Mouse (Mus musculus): ENCODE results near the gene Trappc6a.

DNA sequence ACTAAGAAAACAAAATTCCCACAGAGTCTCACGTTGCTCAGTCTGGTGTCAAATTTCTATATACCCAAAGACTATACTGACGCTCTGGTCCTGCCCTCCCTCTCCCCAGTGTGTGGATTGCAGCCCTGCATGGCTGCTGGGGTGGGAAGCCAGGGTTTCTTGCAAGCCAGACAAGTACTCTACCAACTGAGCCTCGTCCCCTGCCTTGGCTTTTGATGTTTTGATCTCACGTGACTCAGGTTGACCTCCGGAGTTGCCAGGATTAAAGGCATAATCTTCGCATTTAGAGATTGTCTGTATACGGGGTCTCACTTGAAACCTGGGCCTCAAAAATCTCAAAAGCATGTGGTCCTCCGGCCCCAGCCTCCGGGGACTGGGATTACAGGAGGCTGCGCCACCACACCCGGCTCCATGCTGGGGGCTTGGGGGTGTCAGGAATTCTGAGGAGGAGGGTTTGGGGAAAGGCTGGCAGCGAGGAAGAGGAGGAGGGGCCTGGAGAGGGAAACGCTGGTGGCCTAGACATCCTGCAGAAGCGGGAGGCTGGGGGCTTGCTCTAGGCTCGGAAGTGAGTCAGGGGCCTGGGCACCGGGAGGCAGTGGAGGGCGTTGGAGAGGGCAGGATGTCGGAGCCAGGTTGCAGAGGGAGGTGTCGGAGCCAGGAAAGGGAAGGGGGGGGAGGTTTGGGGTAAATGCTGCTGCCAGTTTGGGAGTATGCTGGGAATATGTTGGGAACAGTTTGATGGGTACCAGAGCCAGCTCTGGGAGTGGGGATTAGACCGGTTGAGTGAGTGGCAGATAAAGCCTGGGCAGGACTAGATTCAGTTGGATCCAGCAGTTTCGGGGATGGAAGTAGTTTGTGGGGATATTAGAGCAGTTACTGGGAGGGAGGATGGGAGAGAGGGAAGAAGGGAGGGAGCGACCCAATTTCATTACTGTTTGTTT lies 43.6 kb upstream of the Trappc6a start:
- TF ChIP-seq POLR2A (IDR thresholded peaks at IDR 0.05; ENCODE audit: low read depth, low read length) (no peak), EP300 (IDR thresholded peaks at IDR 0.05; ENCODE audit: low read length) (no peak), POLR2AphosphoS2 (IDR thresholded peaks at IDR 0.05; ENCODE audit: low read depth, low read length) (no peak), TCF12 (IDR thresholded peaks at IDR 0.05; ENCODE audit: low read depth, low read length) (no peak), CHD2 (IDR thresholded peaks at IDR 0.05; ENCODE audit: low read length) (no peak), IRF4 (IDR thresholded peaks at IDR 0.05; ENCODE audit: low read depth, low read length) (no peak), CTCF (conservative IDR thresholded peaks at IDR 0.05 in 1 of 2, IDR thresholded peaks at IDR 0.05 in 1 of 2; ENCODE audit: low read depth in 2 of 2, low read length in 2 of 2) (no peak), ZMIZ1 (IDR thresholded peaks at IDR 0.05; ENCODE audit: low read depth, low read length) (no peak), MAFK (IDR thresholded peaks at IDR 0.05; ENCODE audit: insufficient replicate concordance, low read length) (no peak), JUN (IDR thresholded peaks at IDR 0.05; ENCODE audit: insufficient read depth, low read depth, low read length) (no peak), SMC3 (IDR thresholded peaks at IDR 0.05; ENCODE audit: low read depth, low read length) (no peak)
